Mouse (Mus musculus) c-Kit-positive CD71-negative TER-119-negative erythroid progenitor cells, embryonic 14.5 days (primary cell): ENCODE data around the gene Pla2g4a.
"Not testable (repeated sequence)": the region's sequence is repeated elsewhere in the genome, so short reads cannot be mapped to it uniquely, and the experiment has no call there.

ENCODE experiments used
- DNase-seq: peaks from one replicate; pipeline ENCODE4 v3.0.0-alpha.2; 2013; ENCODE audit warnings: low read depth

The Pla2g4a gene

DNA sequence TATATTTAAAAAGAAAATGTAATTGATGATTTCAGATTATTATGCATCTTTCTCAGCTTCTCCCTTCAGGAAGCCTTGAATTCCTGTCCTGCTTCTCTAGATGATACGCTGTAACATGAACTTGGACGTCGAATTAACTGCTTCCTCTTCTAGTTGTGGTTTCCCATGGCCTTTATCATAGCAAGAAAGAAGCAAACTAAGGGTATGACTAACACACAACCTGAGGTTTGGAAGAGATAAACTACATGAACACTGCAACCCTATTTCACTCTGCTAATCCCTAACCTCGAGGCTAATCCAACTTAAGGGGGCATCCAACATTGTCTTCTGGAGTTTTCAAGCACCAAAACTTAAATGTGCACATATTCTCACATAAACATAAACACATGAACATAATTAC, 23.3 kb downstream of the Pla2g4a start:
- DNase-seq, result no peak

DNA sequence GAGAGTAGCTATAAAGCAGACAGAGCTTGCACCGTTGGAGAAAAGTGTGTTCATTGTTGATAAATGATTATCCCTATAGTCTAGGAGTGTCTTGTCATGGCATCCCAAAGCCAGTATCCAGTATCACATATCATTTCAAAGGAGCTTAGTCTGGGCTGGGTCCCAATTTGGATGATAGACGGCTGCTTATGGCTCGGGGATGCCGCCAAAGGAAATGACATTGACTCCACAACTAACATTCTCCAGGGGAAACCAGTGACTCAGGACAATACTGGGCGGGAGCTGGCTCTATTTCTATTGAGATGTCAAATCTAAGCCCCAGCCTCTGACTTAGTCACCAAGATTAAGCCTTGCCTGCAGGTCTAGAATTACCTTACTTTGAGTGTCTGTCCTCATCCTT, 31.9 kb downstream of the Pla2g4a start:
- no peak for DNase-seq

DNA sequence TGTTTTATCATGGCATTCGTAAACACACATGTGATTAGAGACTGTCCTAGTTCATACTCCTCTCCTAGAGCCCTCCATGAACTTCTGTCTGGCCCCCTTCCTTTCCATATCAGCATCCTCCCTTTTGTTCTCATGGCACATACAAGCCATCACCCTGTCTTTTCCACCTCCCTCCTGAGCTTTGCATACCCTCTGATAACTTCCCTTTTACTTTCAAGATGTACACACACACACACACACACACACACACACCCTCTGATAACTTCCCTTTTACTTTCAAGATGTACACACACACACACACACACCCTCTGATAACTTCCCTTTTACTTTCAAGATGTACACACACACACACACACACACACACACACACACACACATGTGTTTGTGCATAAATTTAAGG, 37.4 kb downstream of the Pla2g4a start:
- DNase-seq, result not testable (repeated sequence)

DNA sequence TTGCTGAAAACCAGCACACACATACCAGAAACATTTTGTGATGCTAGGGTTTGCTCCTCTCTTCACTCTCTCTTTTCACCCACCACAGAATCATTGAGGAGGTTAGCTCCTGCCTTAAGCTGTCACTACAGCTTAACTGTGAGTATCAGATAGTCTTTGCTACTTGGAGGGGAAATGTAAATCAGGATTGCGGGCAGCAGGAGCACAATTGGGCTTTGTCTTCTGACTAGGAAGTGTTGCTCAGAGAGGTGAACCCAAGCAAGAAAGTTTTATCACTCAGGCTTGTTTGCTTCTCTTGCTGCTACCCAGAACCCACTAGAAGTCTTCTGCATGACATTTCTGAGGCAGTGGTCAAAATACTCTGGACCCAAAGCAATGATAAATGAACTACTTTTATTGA, 38.9 kb downstream of the Pla2g4a start:
- no peak for DNase-seq

DNA sequence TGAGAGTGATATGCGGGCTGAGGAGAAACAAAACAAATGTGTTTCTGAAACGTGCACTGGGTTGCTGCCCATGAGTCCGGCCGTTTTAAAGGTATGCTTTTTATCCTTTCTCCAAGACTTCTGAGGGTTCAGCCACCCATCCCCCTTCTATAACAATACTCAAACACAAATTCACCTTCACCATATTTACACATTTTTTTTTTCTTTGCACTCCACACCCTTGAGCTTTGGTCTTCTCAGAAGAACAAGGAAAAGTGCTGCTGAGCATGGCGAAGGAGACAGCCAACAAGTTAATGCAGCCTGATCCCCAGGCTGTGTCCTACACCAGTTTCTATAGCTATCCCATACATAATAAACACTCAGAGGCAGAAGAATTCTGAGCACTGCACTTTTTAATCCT, 39.8 kb downstream of the Pla2g4a start:
- DNase-seq, result no peak

DNA sequence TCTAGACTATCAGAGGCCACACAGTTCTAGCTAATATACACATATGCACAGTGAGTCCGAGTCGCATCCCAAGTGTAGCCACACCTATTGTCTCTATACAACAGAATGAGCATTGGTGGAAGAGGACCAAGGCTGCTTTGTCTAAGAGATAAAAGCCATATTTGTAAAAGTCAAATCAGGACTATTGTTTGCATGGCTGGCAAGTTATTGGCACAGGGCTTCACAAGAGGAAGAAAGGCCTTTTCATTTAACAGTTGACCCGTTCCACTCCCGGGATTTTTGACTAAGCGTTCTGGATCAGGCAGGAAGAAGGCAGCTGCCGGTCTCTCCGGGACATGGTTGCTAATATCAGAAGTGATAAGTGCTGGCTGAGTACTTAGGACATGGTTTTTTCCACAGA, 41.8 kb downstream of the Pla2g4a start:
- no peak for DNase-seq

DNA sequence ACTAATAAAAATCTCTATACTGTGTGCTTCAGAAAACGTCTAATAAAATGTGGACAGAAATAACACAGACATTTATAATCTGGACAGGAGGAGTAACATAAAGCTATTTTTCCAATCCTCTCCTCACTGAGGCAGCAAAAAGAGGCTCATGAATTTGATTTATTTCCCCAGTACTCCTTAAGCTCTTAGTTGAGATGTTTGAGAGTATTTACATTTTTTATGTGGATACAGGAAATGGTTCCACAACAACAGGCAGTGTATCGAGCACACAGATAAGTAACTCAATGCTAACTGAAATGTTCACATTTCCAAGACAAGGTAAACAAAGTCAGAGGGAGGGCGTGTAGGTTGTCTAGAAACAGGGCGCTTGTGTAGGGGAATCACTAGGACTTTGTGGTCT, 48.1 kb downstream of the Pla2g4a start:
- no peak for DNase-seq

DNA sequence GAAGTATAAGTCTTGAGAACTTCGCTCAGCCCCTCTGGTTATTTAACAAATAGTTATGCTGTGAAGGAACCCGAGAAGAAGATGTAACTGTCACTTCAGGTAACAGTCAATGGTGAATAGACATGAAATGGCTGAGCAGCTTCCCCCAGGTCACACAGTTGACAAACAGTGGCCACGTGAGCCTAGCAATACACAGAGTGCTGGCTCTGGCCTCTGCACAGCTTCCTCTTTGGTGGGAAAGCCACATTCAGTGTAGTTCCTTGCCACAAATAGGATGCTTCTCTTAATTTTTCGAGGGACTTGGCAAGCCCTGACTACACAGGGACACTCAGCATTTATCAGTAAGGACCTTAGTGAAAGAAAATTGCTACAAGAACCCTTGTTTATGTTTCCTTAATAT, 50.0 kb downstream of the Pla2g4a start:
- DNase-seq, result peak; percentile 13

DNA sequence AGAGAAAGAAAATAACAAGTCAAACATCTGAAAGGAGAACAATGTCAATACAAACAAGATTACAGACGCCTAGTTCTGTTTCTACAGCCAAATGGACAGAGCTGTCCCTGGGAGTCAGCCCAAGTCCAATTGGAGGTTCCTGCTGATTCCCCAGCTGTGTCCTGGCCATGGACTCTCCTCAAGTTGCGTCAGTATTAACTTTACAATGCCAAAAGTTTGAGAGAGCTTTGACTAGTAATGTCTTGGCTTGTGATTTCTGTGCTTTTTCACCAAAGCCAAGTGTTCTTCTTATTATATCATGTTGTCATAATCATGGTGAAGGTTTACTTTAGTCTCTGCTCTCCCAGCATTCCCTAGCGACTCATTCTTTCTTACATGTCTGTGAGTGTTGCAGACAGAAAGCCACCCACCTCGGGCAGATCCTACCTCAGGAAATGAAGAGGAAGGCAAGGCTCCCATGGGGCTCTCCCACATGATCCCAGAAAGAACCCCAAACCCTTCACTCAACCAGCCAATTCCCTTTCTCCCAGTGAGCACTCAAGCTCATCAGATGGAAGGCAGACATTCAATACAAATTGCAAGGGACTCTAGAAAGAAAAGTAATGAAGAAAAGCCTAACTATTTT, 63.0 kb downstream of the Pla2g4a start:
- DNase-seq, result no peak

DNA sequence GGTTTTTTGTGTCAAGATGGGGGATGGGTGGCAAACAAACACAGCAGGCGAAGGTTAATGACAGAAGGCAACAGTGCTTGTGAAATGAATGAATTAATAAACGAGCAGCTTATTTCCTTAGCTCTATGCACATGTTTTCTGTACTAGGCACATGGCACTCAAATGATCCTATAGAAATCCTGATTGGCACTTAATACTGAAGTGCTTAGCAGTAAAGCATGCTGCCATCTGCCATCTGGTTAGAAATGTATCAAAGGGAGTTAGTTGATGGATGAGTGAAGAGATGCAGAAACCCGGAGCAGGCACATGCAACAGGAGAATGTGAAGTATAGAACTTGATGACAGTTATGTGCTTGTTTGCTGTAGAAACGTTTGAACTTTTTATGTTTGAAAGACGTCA, 64.5 kb downstream of the Pla2g4a start:
- no peak for DNase-seq

DNA sequence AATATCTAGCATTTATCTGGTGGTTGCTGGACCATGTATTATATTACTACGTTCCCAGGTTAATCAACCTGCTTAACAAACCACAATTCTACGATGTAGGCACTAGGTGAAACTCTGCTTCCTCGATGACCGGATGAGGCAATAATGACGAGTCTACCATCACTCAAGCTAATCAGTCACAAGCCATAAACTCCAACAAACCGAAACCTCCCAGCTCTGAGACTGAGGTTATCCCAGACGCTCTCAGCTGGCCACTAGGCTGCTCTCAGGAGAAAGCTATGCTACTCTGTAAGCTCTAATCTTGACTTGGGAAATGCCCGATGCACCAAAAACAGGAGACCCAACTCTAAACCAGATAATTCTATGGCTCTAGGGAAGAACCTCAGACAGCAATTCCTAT, 66.2 kb downstream of the Pla2g4a start:
- no peak for DNase-seq

DNA sequence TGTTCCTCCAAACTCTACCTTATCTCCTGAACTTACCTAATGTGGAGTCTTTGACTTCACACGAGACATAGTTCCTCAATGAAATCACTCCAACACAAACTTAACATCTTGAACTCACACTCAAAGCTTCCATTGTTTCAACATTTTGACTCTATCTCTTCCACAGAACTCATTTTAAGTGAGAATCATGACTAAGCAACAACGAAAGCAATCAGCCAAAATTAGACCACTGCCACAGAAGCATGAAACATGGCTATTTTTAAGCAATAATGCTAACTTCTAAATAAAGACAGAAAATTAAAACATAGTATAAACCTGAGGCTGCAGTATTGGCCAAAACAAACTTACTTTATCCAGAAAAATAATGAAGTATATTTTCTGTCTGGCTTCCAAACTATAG, 67.2 kb downstream of the Pla2g4a start:
- DNase-seq, result no peak

DNA sequence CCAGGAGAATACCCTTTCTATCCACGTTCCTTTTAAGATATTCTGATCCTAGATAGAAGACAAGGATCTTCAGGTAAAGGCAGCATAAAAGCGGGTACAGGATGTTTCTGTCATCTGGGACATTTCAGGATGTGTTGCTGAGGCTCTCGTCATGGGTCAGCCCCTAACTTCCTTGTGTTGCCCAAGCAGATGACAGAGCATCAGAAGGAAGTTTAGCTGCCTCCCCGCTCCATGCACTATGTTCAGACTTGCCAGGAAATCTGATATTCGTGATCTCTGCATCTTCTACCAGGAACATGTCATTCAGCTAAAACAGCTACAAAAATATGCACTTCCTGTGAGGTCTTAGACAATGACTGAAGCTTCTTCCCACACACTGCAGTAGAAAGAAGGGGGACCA, 70.0 kb downstream of the Pla2g4a start:
- no peak for DNase-seq

DNA sequence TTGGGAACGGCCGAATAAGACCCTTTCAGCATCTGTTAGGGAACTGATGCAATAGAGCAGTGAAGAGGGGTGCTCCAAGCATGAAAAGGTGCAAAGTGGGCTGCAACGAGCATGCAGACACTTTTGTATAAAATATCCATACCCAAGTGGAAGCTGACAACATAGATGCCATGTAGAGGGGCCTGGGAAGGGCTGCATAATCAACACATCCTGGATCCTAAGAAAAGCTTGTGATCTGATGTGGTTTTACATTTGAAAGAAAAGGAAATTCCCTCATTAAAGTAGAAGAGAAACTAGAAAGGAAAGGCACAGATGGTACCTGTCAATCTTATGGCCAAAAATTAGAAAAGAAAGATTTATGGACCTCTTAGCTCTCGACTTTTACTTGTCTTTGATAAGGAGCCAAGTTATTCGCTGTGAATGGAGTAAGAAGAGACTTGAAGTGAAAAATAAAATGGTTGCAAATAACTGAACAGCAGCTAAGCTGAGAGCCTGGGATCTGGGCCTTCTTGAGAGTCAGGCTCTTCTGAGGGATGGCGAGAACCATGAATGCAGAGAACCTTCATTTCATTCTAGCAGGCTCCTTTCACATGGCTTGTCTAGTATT, 78.6 kb downstream of the Pla2g4a start:
- no peak for DNase-seq

DNA sequence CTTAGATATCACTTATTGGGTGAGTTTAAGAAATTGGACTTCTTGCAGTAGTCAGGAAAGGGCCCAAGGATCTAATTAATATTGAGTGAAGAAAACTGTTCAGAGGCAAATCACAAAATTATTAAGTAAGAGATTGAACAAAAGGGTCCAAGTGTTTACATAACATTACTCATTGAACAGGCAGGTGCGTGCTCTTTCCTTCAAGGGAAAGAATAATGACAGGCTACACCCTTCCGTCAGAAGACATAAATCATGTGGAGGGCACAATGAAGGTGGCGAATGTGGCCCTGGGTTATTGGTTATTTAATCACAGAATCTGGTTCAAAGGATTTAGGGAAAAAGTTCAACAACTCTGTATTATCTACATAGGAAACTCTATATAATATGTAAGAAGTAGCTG, 82.9 kb downstream of the Pla2g4a start:
- no peak for DNase-seq

DNA sequence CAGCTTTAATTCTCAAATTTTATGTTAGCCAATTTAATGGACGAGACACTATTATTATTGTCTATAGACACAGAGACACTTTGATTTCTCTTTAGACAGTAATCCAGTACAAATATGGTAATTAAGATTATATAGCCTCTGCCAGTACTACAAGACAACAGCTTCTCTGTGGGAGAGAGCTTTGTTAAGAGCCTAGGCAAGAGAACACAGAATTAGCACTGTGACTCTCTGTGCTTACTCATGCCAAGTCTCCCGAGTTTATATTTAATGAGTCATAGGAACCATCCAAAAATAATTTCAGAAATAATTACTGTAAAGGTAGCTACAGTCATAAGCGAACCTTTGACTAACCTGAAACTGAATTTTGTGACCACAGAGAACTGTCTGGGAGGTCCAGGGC, 84.6 kb downstream of the Pla2g4a start:
- no peak for DNase-seq

DNA sequence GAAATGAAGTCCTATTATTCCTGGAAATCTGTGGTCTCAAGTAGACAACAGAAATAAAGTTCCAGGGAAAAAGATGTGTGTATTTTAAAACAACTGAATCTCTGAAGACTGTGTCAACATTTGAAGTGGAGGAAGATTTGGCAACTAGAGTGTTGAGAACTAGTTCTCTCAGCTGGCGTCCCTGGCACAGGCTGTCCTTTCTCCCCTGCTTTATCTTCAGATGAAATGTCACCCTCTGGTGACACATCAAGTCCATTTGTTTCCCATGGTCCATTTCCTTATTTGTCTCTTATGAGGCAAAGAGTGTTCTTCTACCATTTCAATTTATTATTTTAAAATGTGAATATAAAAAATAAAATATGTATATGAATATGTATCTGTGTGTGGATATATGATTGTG, 89.5 kb downstream of the Pla2g4a start:
- no peak for DNase-seq

DNA sequence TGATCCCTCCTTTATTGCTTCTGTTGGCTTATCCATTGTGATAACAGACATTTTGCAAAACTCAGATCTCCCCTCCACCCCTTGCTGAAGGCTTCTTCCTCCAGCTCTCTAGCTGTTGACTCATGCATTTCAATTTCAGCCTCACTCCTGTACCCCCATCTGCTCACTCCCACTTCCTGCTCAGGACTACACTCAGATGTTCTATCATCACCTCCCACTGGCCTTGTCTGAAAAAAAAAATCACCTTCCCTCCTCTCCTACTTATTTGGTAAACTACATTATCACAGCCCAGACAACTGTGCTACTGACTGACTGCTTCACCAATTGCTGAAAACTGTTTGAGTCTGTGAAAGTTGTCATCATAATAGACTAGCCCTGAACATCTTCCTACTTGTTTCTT, 93.8 kb downstream of the Pla2g4a start:
- no peak for DNase-seq

DNA sequence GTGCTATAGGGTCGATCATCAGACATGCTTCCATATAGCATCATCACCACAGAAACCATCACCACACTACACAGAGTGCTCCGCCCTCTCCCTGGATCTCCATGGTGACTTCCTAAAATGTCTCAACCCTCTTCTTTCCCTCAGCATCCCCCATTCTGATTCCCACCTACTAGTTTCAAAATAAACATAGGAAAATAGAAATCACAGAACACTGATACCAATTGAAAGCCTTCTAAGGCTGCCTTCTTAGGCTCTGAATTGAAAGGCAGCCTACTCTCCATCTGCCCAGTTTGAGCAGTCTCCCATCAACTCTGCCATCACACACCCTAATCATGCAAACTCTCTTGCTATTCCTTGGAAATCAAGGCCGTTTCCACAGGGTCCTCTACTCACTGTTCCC, 94.9 kb downstream of the Pla2g4a start:
- DNase-seq, result no peak

DNA sequence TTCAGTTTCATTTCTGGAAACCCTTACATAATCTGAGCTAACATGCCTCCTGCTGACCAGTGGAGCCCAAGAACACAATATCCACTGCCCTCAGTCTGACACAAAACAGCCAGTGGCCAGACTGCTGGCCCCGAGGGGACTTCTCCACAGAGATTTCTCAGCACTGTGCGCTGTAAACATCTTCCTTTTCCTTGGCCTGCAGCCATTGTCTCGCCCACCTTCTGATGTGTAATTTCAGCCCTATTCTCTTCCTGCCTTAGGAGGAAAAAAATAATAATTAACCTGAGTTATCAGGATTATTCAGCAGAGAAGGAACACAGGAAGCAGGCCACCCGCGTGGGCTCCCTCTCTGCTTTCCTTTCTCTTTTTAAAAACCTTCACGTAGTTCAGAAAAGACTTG, 98.3 kb downstream of the Pla2g4a start:
- no peak for DNase-seq

DNA sequence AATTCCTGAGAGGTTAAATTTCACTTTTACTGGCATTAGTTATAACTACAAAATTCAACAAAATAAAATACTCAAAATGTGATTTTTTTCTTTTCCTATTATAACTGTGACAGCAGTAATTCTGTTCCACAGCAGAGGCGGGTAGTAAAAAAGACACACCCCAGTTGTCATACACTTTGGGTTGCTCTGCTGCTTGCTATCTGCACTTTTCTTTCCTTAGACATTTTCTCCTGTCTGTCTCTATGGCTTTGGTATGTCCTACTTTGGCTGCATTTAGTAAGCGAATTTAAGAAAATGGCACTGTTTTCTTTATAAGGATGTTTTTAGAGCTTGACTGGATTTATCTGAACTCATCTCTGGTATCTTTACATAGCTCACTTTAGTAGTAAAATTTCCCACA, 98.9 kb downstream of the Pla2g4a start:
- no peak for DNase-seq

DNA sequence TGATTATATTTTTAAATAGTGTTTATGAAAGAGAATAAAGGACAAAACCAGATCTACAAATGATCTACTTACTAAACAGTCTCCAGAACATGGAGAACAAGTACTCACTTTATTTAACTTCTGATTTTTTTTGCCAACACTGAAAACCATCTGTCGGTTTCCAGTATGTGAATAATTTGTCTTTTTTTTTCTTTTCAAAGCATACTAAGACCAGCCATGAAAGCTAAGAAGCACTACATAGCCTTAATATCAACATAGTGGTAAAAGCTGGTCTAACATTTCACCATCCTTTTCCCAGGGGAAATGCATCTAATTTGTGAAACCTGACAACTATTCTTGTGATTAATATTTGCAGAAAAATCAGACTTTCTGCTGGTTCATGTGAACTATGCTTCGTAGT, 99.5 kb downstream of the Pla2g4a start:
- no peak for DNase-seq

DNA sequence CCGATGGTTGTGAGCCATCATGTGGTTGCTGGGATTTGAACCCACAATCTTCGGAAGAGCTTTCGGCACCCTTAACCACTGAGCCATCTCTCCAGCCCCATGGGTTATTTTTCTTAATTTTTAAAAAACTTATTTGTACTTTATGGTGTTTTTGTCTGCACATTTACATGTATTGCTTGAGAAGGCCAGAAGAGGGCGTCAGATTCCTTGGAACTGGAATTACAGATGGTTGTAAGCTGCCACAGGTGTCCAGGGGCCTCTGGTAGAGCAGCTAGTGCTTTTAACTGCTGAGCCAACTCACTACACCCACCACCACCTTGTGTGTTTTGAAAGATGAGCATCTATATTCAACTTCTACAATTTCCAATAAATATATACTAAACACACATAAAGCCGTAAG, 102.4 kb downstream of the Pla2g4a start:
- DNase-seq, result peak; percentile 13

DNA sequence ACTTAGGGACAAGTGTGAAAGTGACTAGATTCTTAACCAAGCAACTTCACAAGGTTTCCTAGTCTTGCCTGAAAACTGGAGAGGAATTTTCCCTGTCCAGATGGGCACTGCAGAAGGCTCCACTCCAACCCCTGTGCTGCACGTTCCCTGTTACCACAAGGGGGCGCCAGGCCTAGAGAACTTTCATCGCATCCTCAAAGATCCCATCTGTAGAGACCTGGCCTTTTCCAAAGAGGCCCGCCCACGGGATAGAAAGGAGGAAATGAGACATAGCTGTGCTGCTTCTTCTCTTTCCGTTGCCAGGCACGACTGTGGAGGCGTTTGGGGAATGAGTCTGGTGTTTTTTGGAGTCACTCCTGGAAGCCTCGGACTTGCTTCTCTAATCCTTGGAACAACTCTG, 104.4 kb downstream of the Pla2g4a start:
- DNase-seq, result peak; percentile 44

DNA sequence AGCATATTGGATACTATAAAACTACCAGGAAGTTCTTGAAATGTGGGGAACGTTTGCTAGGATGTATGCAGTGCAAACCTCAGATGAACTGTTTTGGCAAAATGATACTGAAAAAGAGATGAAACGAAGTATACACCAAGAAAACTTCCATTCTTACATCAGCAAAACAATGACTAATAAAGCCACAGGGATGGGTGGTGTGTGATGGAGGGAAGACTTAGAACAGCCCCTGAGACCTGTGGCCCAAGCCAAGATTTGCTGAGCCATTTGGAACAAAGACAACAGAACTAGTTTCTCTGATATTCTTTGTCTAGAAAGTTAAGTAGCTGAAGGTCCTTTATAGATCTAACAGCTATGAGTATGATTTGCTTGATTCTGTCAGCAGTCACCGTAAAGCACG, 105.5 kb downstream of the Pla2g4a start:
- DNase-seq, result no peak
